ENCODE assay signal across 28 mouse cellular contexts in the genomic region with DNA sequence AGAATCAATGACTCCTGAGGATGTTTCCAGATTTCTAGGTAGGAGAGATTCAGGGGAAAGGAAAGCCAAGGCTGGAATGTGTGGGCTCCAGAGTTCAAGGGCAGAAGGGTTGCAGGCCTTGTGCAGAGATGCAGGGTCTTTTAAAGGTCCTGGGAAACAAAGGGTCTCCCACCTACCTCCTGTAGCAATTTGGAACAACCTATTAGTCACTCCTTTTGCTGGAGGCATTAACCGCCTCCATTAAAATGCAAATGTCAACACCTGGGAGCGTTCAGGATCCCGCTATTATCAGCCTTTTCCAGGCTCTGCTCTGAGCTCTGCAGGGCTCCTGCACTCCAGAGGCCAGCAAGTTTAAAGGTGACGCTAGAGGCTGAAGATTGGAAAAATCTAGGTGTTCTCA. TPM values are rescaled to one million over a fixed set of nuclear protein-coding genes. Genes with fewer than 3 reads are reported as not detected.
"Had no signal": no experiment of that assay in that cellular context is flagged by ENCODE, and none has a peak within 500 bp of the region (broad histone marks: within the 10 kb centered on the region; RNA-seq: fewer than 3 reads in every experiment).

No protein-coding gene starts in this region.

- H3K9me3 ChIP-seq: heart, embryonic 15.5 days; hindbrain, embryonic 13.5 days; hindbrain, embryonic 15.5 days; kidney, embryonic 15.5 days; limb, embryonic 10.5 days; liver, embryonic 13.5 days; liver, embryonic 15.5 days had no signal

- H3K27ac ChIP-seq: gastrocnemius, adult 2 months; heart, adult 2 months; heart, embryonic 13.5 days; heart, embryonic 15.5 days; hindbrain, embryonic 13.5 days; hindbrain, embryonic 15.5 days; hindbrain, postnatal 0 days; kidney, embryonic 15.5 days; kidney, postnatal 0 days; limb, embryonic 10.5 days; limb, embryonic 12.5 days; liver, embryonic 13.5 days; liver, embryonic 15.5 days had no signal

- DNase-seq: gastrocnemius, adult 2 months; gastrocnemius, postnatal 10 days; gastrocnemius, postnatal 25 days; heart, adult 11 months; heart, adult 2 months; heart, postnatal 14 days; heart, postnatal 36 days; kidney, adult 11 months; kidney, adult 2 months; kidney, adult 9 months; kidney, postnatal 14 days; kidney, postnatal 36 days; layer of hippocampus, adult 9-11 months; layer of hippocampus, postnatal 36 days; liver; liver, embryonic 13.5 days; liver, postnatal 0 days had no signal

- H3K4me3 ChIP-seq: gastrocnemius, adult 2 months; heart, adult 2 months; heart, embryonic 13.5 days; heart, embryonic 15.5 days; hindbrain, embryonic 13.5 days; hindbrain, embryonic 15.5 days; kidney, embryonic 15.5 days; limb, embryonic 10.5 days; limb, embryonic 12.5 days; liver, embryonic 13.5 days; liver, embryonic 15.5 days had no signal

- H3K36me3 ChIP-seq: heart, embryonic 13.5 days; heart, embryonic 15.5 days; hindbrain, embryonic 13.5 days; hindbrain, embryonic 15.5 days; kidney, embryonic 15.5 days; limb, embryonic 10.5 days; limb, embryonic 12.5 days; liver, embryonic 13.5 days; liver, embryonic 15.5 days had no signal

- H3K9ac ChIP-seq: heart, embryonic 13.5 days; heart, embryonic 15.5 days; hindbrain, embryonic 13.5 days; hindbrain, embryonic 15.5 days; kidney, embryonic 15.5 days; limb, embryonic 12.5 days; liver, embryonic 13.5 days; liver, embryonic 15.5 days; liver, postnatal 0 days had no signal

- H3K4me1 ChIP-seq: heart, embryonic 15.5 days; hindbrain, embryonic 13.5 days; hindbrain, embryonic 15.5 days; kidney, embryonic 15.5 days; limb, embryonic 12.5 days; liver, embryonic 13.5 days; liver, embryonic 15.5 days had no signal

RNA-seq across cellular contexts. Expression of a gene that starts 8.5 kb away (rescaled TPM):
- total RNA-seq: hematopoietic stem cell, adult 5-6 weeks had no signal
